Mouse (Mus musculus) bone marrow, adult 2 months (tissue): ENCODE measurements around the gene Gcnt1. TPM values are rescaled to one million over a fixed set of nuclear protein-coding genes. Genes with fewer than 3 reads are reported as not detected.
A peak's percentile ranks its signal among the peaks of the same experiment; 100 is the strongest.

Experiments
- H3K27ac ChIP-seq: fragments of 200-500 bp; 2 replicates; pipeline ENCODE4 v1.5.1; 2012; ENCODE audit warnings: low read depth, mild to moderate bottlenecking, control low read depth, inconsistent platforms, low read length; ENCODE audit not compliant: control insufficient read depth, poor library complexity, insufficient read depth
- H3K4me1 ChIP-seq: fragments of 200-500 bp; 2 replicates; pipeline ENCODE4 v1.6.1; 2011; ENCODE audit warnings: low read length; ENCODE audit not compliant: control insufficient read depth, insufficient read depth
- H3K4me3 ChIP-seq: fragments of 200-500 bp; replicated peaks from 2 replicates; pipeline ENCODE3; 2011; ENCODE audit warnings: mild to moderate bottlenecking, low read depth, low read length, control low read depth; ENCODE audit not compliant: control insufficient read depth
- CTCF ChIP-seq: fragments of 200-500 bp; IDR thresholded peaks from 2 replicates; pipeline ENCODE4 v1.5.1; 2011; ENCODE audit warnings: low read length, control low read depth; ENCODE audit not compliant: control insufficient read depth, insufficient read depth
- POLR2A ChIP-seq: fragments of 200-500 bp; IDR thresholded peaks from 2 replicates; pipeline ENCODE4 v1.6.1; 2011; ENCODE audit warnings: low read depth, mild to moderate bottlenecking, control low read depth, low read length, borderline replicate concordance; ENCODE audit not compliant: control insufficient read depth
- WGBS: fragments of 180-500 bp; shearing (Covaris S2); methylation state at CpG from one replicate; pipeline ENCODE4 v1.1.7; 2018; 5-methylcytosine and 5-hydroxymethylcytosine counted together
- polyA plus RNA-seq: library from polyadenylated mRNA; stranded (reverse); fragments of >200 nt; gene quantifications from 2 replicates; pipeline ENCODE4 v1.2.4, GENCODE M21; 2011; ENCODE audit warnings: low replicate concordance; ENCODE audit not compliant: missing spikeins, insufficient read depth, insufficient read length

Gene Gcnt1
- polyA plus RNA-seq, 1 experiment: 26.6 TPM

DNA sequence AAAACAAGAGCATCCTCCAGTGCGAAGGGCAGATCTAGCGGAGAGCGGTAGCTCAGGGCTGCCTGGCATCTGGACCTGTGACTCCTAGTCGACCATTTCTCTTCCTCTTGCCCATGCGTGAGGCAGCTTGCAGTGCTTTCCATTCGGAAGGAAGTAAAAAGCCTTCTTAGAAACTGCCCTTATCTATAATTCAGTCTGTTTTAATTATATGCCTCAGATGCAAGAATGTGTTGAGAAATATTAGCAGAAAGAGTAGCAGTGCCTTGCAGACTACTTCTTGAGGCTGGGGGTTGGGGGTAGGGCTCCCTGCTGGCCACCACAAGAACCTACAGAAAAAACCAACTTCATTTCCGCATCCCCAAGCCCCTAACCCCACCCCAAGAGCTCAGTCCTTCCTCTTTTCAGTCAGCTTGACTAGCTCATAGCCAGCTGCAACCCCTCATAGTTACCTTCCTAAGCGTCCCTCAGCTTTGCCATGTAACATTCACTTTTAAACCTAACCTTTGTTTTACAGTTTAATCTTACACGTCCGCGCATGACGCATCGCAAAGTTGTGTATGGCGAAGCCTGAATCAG, 13.2 kb downstream of the Gcnt1 start:
- Histone ChIP-seq H3K4me1 (peaks cover 2% of the 10 kb centered on the region; the same call in 1 of the 2 replicates), H3K4me3 (peak overlapping the region; percentile 47), H3K27ac (peak overlapping the region; percentile 68; the same call in 1 of the 2 replicates)
- WGBS: 7% methylated on average over 14 of the region's 14 CpGs
- TF ChIP-seq POLR2A (no peak), CTCF (no peak)

DNA sequence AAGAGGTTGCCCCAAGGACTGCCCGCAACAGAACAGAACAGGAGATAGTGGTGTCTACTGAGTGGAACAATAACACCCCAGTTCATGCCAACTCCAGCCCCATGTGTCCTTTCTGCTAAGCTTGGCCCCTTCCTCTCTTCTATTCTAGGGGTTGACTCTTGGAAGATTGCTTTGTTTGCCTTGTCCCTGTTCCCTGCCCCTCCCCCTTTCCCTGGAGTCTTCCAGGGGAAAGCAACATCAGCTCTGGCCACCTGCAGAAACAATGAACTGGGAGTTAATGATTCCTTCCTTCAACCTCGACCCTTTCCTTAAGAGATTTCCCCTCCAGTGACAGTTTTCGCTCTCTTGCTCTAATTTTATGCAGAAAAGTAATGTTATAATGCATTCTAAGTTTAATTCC, 15.3 kb downstream of the Gcnt1 start:
- WGBS: 71% methylated on average over 3 of the region's 3 CpGs

DNA sequence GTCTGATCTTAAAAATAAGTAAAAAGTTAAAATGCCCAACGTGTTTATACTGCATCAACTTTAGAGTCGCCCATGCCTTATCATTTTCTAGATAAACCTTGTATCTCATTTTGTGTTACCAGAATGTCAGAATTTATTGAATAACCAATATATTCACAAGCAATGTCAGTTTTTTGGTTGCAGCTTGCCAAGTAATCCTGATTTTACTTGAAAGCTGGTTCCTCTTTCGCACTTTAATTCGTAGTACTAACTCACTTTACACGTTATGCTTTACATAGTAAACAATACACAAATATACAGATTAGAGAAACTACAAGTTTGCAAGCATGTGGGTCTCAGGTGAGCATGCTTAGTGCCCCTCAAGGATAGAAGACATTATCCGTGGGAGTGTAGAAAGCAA, 15.7 kb downstream of the Gcnt1 start:
- TF ChIP-seq CTCF (no peak), POLR2A (no peak)
- 25% methylated on average over 6 of the region's 6 CpGs for WGBS
- H3K4me3 ChIP-seq: no peak overlapping the region
- no peak overlapping the region for H3K27ac ChIP-seq
- H3K4me1 ChIP-seq: peaks cover 2% of the 10 kb centered on the region; the same call in 1 of the 2 replicates

More for the DNA sequence above, 15.3 kb downstream of the Gcnt1 start:
- Histone ChIP-seq H3K4me1 (peaks cover 2% of the 10 kb centered on the region; the same call in 1 of the 2 replicates), H3K27ac (no peak overlapping the region), H3K4me3 (no peak overlapping the region)
- no peak for TF ChIP-seq CTCF
- TF ChIP-seq POLR2A: no peak

DNA sequence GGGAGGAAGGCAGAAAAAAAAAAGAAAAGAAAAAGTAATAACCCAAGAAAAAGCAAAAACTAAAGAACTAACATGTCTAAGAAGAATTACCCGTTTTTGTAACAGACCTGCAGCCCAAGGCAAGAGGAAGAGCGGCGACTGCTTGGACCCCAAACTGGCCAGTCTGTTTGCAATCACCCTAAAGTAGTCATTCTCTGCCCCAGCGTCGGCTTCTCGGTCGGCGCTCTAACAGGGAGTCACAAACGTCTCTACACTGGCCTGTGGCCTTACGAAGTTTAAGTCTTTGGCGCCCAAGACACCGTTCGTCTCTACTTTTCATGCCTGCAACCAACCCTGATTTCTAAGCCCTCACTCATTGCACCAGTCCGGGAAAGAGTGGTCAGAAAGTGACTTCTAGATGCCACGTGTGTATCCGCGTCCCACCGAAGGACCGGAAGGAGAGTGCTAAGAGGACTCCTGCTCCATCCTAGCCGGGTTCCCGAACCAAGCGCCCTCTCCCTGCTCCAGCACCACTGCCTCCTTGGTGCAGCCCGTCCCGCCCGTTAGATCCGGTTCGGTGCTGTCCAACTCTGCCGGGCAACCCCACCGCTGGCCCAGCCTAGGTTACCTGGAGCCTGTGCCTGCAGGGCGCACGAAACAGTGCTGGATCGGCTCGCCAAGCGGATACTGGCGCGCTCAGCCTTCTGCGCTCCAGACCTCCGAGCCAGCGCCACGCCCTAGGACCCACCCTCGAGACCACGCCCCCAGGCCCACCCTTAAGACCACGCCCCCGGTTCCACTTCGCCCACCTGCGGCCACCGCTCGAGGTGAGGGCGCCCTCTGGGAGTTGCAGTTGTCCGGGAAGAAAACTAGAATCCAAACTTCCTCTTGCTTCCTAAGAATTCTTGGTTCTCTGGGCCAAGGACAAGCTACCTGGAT, 16.4 kb downstream of the Gcnt1 start:
- Histone ChIP-seq H3K4me1 (peaks cover 2% of the 10 kb centered on the region; the same call in 1 of the 2 replicates), H3K27ac (peak overlapping the region; percentile 86), H3K4me3 (peak overlapping the region; percentile 88)
- whole genome bisulfite sequencing: under 1% methylated on average over 50 of the region's 50 CpGs
- TF ChIP-seq POLR2A (peak; percentile 98), CTCF (peak; percentile 50; the same call in 1 of the 2 replicates)

DNA sequence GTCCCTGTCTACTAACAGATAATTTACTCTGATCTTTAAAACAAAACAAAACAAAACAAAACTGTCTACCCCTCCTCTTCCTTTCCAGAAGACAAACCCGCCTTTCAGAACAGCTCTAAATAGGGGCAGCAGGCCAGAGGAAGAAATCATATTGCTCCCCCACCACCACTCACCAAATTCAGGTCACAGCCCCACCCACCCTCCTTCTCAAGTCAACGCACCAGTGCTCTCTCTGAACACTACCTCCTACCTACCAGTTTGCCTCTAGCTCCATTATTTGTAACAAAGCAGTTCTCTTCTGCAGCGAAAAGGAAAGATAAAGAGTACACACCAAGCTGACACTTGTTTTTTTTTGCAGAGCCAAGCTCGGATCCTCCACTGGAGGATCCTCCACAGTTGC, 17.3 kb downstream of the Gcnt1 start:
- H3K4me3 ChIP-seq: peak overlapping the region; percentile 88

DNA sequence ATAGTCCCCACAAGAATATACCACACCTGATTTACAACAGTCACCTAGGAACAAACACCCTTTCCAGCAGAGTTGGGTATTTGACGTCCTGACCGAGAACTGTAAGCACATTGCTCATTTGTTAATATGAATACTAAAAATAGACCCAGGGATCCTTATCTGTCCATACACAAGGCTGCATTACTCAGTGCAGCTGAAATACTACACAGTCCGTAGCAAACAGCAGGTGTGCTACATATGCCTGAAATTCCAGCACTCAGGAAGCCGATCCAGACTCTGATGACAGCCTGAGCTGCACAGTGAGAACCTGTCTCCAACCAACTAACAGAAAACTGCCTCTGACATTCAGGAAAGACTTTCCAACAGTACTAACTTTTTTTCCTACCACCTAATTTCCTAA, 17.8 kb downstream of the Gcnt1 start:
- TF ChIP-seq POLR2A (no peak), CTCF (no peak)
- Histone ChIP-seq H3K4me3 (peak overlapping the region; percentile 77), H3K4me1 (peaks cover 2% of the 10 kb centered on the region; the same call in 1 of the 2 replicates), H3K27ac (no peak overlapping the region)
- 16% methylated on average over 4 of the region's 4 CpGs for WGBS

More for the DNA sequence above, 17.3 kb downstream of the Gcnt1 start:
- Histone ChIP-seq H3K27ac (peak overlapping the region; percentile 28; the same call in 1 of the 2 replicates), H3K4me1 (peaks cover 2% of the 10 kb centered on the region; the same call in 1 of the 2 replicates)
- WGBS: 5% methylated on average over 4 of the region's 4 CpGs
- no peak for TF ChIP-seq CTCF
- no peak for TF ChIP-seq POLR2A

DNA sequence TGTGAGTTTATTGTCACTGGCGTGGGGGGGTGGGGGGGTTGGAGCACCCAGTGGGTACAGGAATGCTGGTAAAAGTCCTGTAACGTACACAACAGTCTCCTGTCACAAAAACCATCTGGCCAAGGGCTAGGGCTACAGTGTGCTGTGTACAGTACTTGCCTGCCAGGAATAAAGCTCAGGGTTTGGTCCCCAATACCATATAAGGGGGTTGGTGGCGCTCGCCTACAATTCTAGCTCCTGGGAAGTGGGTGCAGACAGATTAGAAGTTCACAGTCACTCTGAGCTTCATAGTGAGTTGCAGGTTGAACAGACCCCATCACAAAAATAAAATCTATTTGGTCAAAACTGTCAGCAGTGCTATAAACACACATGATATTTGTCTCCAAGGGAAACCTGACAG, 18.3 kb downstream of the Gcnt1 start:
- Histone ChIP-seq H3K4me1 (peaks cover 2% of the 10 kb centered on the region; the same call in 1 of the 2 replicates), H3K4me3 (peak overlapping the region; percentile 49), H3K27ac (no peak overlapping the region)
- 50% methylated on average over 4 of the region's 4 CpGs for WGBS
- TF ChIP-seq CTCF: no peak
- no peak for TF ChIP-seq POLR2A

DNA sequence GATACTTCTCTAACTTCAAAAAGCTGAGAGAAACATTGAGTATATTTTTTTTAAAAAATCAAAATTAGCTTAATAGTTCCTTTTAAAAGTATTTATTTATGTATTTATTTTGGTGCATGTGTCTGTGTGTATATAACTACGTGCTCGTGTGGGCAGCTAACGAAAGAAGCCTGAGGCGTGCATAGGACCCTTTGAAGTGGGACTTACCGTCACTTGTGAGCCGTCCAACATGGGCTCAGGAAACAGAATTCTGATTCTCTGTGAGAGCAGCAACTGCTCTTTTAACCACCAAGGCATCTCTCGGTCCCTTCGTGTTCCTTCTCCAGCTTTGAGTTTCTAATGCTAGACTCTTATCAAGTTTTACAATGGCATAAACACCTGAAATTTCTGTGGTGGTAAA, 18.9 kb downstream of the Gcnt1 start:
- peak overlapping the region; percentile 19 for H3K4me3 ChIP-seq
- TF ChIP-seq POLR2A: no peak
- no peak for TF ChIP-seq CTCF
- H3K27ac ChIP-seq: no peak overlapping the region
- peaks cover 2% of the 10 kb centered on the region; the same call in 1 of the 2 replicates for H3K4me1 ChIP-seq
- 72% methylated on average over 8 of the region's 8 CpGs for WGBS
